19 mouse cellular contexts compared by ENCODE assay signal in the genomic region with DNA sequence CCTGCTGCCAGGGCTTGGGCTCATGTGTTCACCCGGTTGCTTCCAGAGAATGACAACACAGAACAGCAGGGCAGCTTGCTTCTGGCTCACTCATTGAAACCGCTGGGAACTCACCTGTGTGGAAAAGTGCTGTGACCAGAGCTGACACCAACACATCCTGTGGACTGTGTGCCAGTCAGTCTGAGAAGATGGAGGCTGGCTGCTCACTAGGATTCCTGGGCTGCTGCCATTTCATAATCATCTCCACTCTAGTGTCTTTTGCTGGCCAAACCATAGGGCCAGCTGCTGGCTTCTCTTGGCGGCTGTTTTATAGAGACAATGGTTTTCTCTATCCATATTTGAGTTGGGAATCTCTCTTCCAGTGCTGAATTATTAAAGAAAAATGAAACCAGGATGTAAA.
DNase-seq lines count a peak whose midpoint lies in the region; ATAC-seq and TF ChIP-seq lines count a peak whose summit lies in the region.
"Had no signal": no experiment of that assay in that cellular context is flagged by ENCODE, and none has a peak within 500 bp of the region (broad histone marks: within the 10 kb centered on the region; RNA-seq: fewer than 3 reads in every experiment).

No protein-coding gene starts in this region.

- no peaks in the 10 kb centered on the region for H3K27me3 ChIP-seq in forebrain, postnatal 0 days (ENCODE audit: insufficient read depth, low read length)
- H3K27me3 ChIP-seq in forebrain, embryonic 12.5 days: 0 out of 2 replicates have a peak, but pooled peaks cover 8% of the 10 kb centered on the region
- H3K27me3 ChIP-seq in hindbrain, embryonic 16.5 days (replicated peaks; ENCODE audit: control insufficient read depth, insufficient read depth, low read length): no peaks in the 10 kb centered on the region
- H3K27me3 ChIP-seq in hindbrain, embryonic 10.5 days (ENCODE audit: insufficient read depth, poor library complexity, severe bottlenecking): no peaks in the 10 kb centered on the region
- no peaks in the 10 kb centered on the region for H3K27me3 ChIP-seq in neural tube, embryonic 15.5 days (replicated peaks)
- H3K27me3 ChIP-seq: CH12.LX; heart, embryonic 12.5 days; Patski had no signal

- ATAC-seq in forebrain, postnatal 0 days: no peak
- no peak for ATAC-seq in forebrain, embryonic 12.5 days (ENCODE audit: low FRiP score)
- peak; percentile 73; the same call in 1 of the 2 replicates for ATAC-seq in hindbrain, embryonic 16.5 days
- 0 out of 2 replicates have a peak, but pooled peaks have one; percentile 24 for ATAC-seq in neural tube, embryonic 15.5 days (ENCODE audit: low FRiP score)
- ATAC-seq: activated CD4-positive, CD25-positive, alpha-beta regulatory T cell, adult 4 months; forebrain, embryonic 14.5 days; Patski had no signal

- H3K9ac ChIP-seq in forebrain, postnatal 0 days: no peak overlapping the region
- H3K9ac ChIP-seq in forebrain, embryonic 12.5 days: no peak overlapping the region
- H3K9ac ChIP-seq in hindbrain, embryonic 16.5 days (ENCODE audit: low read depth, low read length): no peak overlapping the region
- no peak overlapping the region for H3K9ac ChIP-seq in neural tube, embryonic 15.5 days (replicated peaks)
- H3K9ac ChIP-seq: heart, embryonic 12.5 days; hindbrain, embryonic 14.5 days had no signal

- WGBS in forebrain, postnatal 0 days: 77% methylated on average over 3 of the region's 3 CpGs
- 90% methylated on average over 3 of the region's 3 CpGs for WGBS in forebrain, embryonic 12.5 days
- 73% methylated on average over 3 of the region's 3 CpGs for WGBS in hindbrain, embryonic 16.5 days
- WGBS in hindbrain, embryonic 10.5 days: 85% methylated on average over 3 of the region's 3 CpGs
- WGBS in neural tube, embryonic 15.5 days: 85% methylated on average over 3 of the region's 3 CpGs

- H3K4me2 ChIP-seq in forebrain, postnatal 0 days (ENCODE audit: low read depth): no peak overlapping the region
- no peak overlapping the region for H3K4me2 ChIP-seq in forebrain, embryonic 12.5 days
- no peak overlapping the region for H3K4me2 ChIP-seq in hindbrain, embryonic 16.5 days (ENCODE audit: low read length)
- no peak overlapping the region for H3K4me2 ChIP-seq in neural tube, embryonic 15.5 days
- H3K4me2 ChIP-seq: heart, embryonic 12.5 days; hindbrain, embryonic 14.5 days had no signal

- H3K4me1 ChIP-seq in forebrain, postnatal 0 days (ENCODE audit: insufficient read depth): no peaks in the 10 kb centered on the region
- H3K4me1 ChIP-seq in forebrain, embryonic 12.5 days: no peaks in the 10 kb centered on the region
- H3K4me1 ChIP-seq in hindbrain, embryonic 16.5 days (ENCODE audit: control insufficient read depth, insufficient read depth, low read depth, low read length): no peaks in the 10 kb centered on the region
- H3K4me1 ChIP-seq in hindbrain, embryonic 10.5 days (replicated peaks): no peaks in the 10 kb centered on the region
- no peaks in the 10 kb centered on the region for H3K4me1 ChIP-seq in neural tube, embryonic 15.5 days
- H3K4me1 ChIP-seq: embryonic facial prominence, embryonic 10.5 days; heart, embryonic 12.5 days had no signal

- DNase-seq in forebrain, postnatal 0 days: peak; percentile 15
- no peak for DNase-seq in hindbrain, embryonic 10.5 days (ENCODE audit: low spot score)
- no peak for DNase-seq in neural tube, embryonic 10.5 days (ENCODE audit: extremely low spot score, low spot score)
- DNase-seq: adrenal gland, postnatal 14 days; cerebellum, adult 11 months; cerebellum, adult 8-10 months; gastrocnemius, postnatal 14 days; heart, postnatal 36 days; kidney, adult 11 months had no signal

- H3K36me3 ChIP-seq in forebrain, postnatal 0 days (ENCODE audit: insufficient read depth): no peaks in the 10 kb centered on the region
- H3K36me3 ChIP-seq in forebrain, embryonic 12.5 days (replicated peaks): no peaks in the 10 kb centered on the region
- H3K36me3 ChIP-seq in hindbrain, embryonic 16.5 days (ENCODE audit: control insufficient read depth, insufficient read depth, low read length): no peaks in the 10 kb centered on the region
- H3K36me3 ChIP-seq in hindbrain, embryonic 10.5 days: no peaks in the 10 kb centered on the region
- H3K36me3 ChIP-seq in neural tube, embryonic 15.5 days: no peaks in the 10 kb centered on the region
- H3K36me3 ChIP-seq: embryonic facial prominence, embryonic 10.5 days; heart, embryonic 12.5 days had no signal

- H3K9me3 ChIP-seq in forebrain, postnatal 0 days (ENCODE audit: low read length): no peaks in the 10 kb centered on the region
- no peaks in the 10 kb centered on the region for H3K9me3 ChIP-seq in forebrain, embryonic 12.5 days
- H3K9me3 ChIP-seq in hindbrain, embryonic 16.5 days (ENCODE audit: control insufficient read depth, low read length): no peaks in the 10 kb centered on the region
- no peaks in the 10 kb centered on the region for H3K9me3 ChIP-seq in hindbrain, embryonic 10.5 days
- H3K9me3 ChIP-seq in neural tube, embryonic 15.5 days (replicated peaks): no peaks in the 10 kb centered on the region
- H3K9me3 ChIP-seq: embryonic facial prominence, embryonic 10.5 days; heart, embryonic 12.5 days had no signal

- H3K4me3 ChIP-seq in forebrain, postnatal 0 days (ENCODE audit: low read depth, low read length): no peak overlapping the region
- H3K4me3 ChIP-seq in forebrain, embryonic 12.5 days (replicated peaks): no peak overlapping the region
- H3K4me3 ChIP-seq in hindbrain, embryonic 16.5 days (ENCODE audit: low read length): no peak overlapping the region
- no peak overlapping the region for H3K4me3 ChIP-seq in hindbrain, embryonic 10.5 days
- no peak overlapping the region for H3K4me3 ChIP-seq in neural tube, embryonic 15.5 days (replicated peaks)
- H3K4me3 ChIP-seq: embryonic facial prominence, embryonic 10.5 days; heart, embryonic 12.5 days had no signal

- TF ChIP-seq CTCF in forebrain, postnatal 0 days (IDR thresholded peaks at IDR 0.05; ENCODE audit: low read depth): no peak

- H3K27ac ChIP-seq in forebrain, postnatal 0 days (ENCODE audit: low read depth, low read length): no peak overlapping the region
- no peak overlapping the region for H3K27ac ChIP-seq in forebrain, embryonic 12.5 days
- H3K27ac ChIP-seq in hindbrain, embryonic 16.5 days (ENCODE audit: low read depth, low read length): no peak overlapping the region
- H3K27ac ChIP-seq in hindbrain, embryonic 10.5 days: no peak overlapping the region
- no peak overlapping the region for H3K27ac ChIP-seq in neural tube, embryonic 15.5 days (replicated peaks)
- H3K27ac ChIP-seq: embryonic facial prominence, embryonic 10.5 days; hindbrain, embryonic 14.5 days had no signal

Comparison
In these comparisons a context has a peak if more than half of its experiments do, and no peak if none do; other contexts are left out.
1. ATAC-seq: peak in hindbrain, embryonic 16.5 days (single experiment) and neural tube, embryonic 15.5 days (single experiment); none in forebrain, postnatal 0 days (single experiment) and forebrain, embryonic 12.5 days (single experiment).